Mouse (Mus musculus): Measurements from ENCODE around the gene Gm826. TPM values are rescaled to one million over a fixed set of nuclear protein-coding genes. Genes with fewer than 3 reads are reported as not detected.
A peak's percentile ranks its signal among the peaks of the same experiment; 100 is the strongest.

Gm826 gene
- not detected in 2 replicates for polyA plus RNA-seq (2015; fragmentation: Nextera tagmentation; extraction: Ambion mirVana)

- Histone ChIP-seq H3K4me3 (no peak within 1 kb of the TSS), H3K4me2 (no peak within 1 kb of the TSS), H3K36me3 (replicated peaks) (no peaks in the 10 kb centered on the region), H3K27me3 (replicated peaks) (no peaks in the 10 kb centered on the region), H3K9ac (no peak within 1 kb of the TSS), H3K4me1 (no peaks in the 10 kb centered on the region), H3K9me3 (no peaks in the 10 kb centered on the region), H3K27ac (no peak within 1 kb of the TSS)
- no peak for ATAC-seq (replicated peaks)
- 58% methylated on average over 4 of the region's 4 CpGs for WGBS
These were observed at the start of gene Gm826 for GRCm38 (mm10) chr2:160334111-160334661. Gene Gm826 (minus strand): TSS chr2:160334162.

DNA sequence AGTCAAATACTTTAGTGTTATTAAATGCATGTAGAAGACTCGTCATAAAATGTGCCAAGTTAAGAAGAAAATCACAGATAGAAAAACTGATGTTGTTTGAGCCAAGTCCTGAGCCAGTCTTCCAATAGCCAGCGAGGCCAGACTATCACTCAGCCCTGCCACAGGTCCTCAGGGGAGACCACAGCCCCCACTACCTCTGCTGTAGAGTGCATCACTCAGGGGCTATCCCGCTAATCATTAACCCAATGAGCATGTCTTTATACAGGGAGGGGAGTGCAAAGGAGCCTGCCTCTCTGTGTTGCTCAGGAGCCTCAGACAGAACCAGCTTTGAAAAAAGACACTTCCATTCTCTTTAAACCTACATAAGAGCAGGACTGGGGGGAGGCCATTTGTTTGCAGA lies 49.5 kb upstream of the Gm826 start:
- WGBS, result 67% methylated on average over 3 of the region's 3 CpGs

GRCm38 (mm10) chr2:160378271-160378670 lies 44.3 kb upstream of the Gm826 start:
- no peak for ATAC-seq (replicated peaks)
- 54% methylated on average over 4 of the region's 4 CpGs for WGBS

More for the DNA sequence above, 49.5 kb upstream of the Gm826 start:
- Histone ChIP-seq H3K36me3 (replicated peaks) (no peaks in the 10 kb centered on the region), H3K27ac (no peak overlapping the region), H3K4me3 (no peak overlapping the region), H3K9me3 (no peaks in the 10 kb centered on the region), H3K4me1 (peaks cover 2% of the 10 kb centered on the region), H3K9ac (no peak overlapping the region), H3K4me2 (no peak overlapping the region), H3K27me3 (replicated peaks) (no peaks in the 10 kb centered on the region)
- ATAC-seq (replicated peaks), result no peak

DNA sequence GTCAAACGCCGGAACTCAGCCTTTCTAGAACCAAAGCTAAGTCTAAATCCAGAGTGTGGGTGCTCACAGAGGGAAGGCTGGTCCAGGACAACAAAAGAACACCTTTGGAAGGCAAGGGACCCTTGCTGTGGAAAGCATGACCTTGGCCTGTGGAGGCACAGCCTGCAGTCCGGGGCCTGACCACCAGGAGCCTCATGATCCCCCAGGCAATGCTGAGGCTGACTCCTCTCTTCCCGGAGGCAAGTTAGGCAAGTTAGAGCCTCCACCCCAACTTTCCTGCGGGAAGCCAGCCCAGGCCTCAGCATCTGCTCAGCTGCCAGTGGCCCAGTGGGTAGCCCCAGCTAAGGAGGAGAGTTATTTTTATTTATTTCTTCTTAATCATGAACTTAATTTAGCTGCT lies 42.3 kb upstream of the Gm826 start:
- Histone ChIP-seq H3K4me2 (no peak overlapping the region), H3K27ac (no peak overlapping the region), H3K9ac (no peak overlapping the region), H3K9me3 (no peaks in the 10 kb centered on the region), H3K36me3 (replicated peaks) (no peaks in the 10 kb centered on the region), H3K27me3 (replicated peaks) (peaks cover 38% of the 10 kb centered on the region), H3K4me1 (no peaks in the 10 kb centered on the region), H3K4me3 (no peak overlapping the region)
- WGBS, result 30% methylated on average over 5 of the region's 5 CpGs
- no peak for ATAC-seq (replicated peaks)

More at GRCm38 (mm10) chr2:160378271-160378670, 44.3 kb upstream of the Gm826 start:
- no peaks in the 10 kb centered on the region for H3K4me1 ChIP-seq
- H3K27me3 ChIP-seq (replicated peaks), result peaks cover 20% of the 10 kb centered on the region
- H3K9ac ChIP-seq, result no peak overlapping the region
- no peak overlapping the region for H3K4me3 ChIP-seq
- H3K27ac ChIP-seq, result no peak overlapping the region
- no peaks in the 10 kb centered on the region for H3K36me3 ChIP-seq (replicated peaks)
- H3K9me3 ChIP-seq, result no peaks in the 10 kb centered on the region
- no peak overlapping the region for H3K4me2 ChIP-seq

- Histone ChIP-seq H3K27ac (no peak overlapping the region), H3K9me3 (no peaks in the 10 kb centered on the region), H3K4me3 (0 out of 2 replicates have a peak overlapping the region, but pooled peaks have one; percentile 63), H3K9ac (no peak overlapping the region), H3K36me3 (replicated peaks) (no peaks in the 10 kb centered on the region), H3K4me1 (peaks cover 47% of the 10 kb centered on the region), H3K27me3 (replicated peaks) (peaks cover 59% of the 10 kb centered on the region), H3K4me2 (no peak overlapping the region; the same call in 1 of the 2 replicates)
- no peak for ATAC-seq (replicated peaks)
- 3% methylated on average over 25 of the region's 25 CpGs for WGBS
These were observed 35.9 kb upstream of the Gm826 start for GRCm38 (mm10) chr2:160369653-160370420.

GRCm38 (mm10) chr2:160368422-160369357 lies 34.7 kb upstream of the Gm826 start:
- WGBS, result under 1% methylated on average over 52 of the region's 52 CpGs
- Histone ChIP-seq H3K4me2 (peak overlapping the region; percentile 97), H3K27me3 (replicated peaks) (peaks cover 57% of the 10 kb centered on the region), H3K27ac (no peak overlapping the region), H3K4me1 (peaks cover 56% of the 10 kb centered on the region), H3K4me3 (peak overlapping the region; percentile 63), H3K9ac (no peak overlapping the region), H3K9me3 (no peaks in the 10 kb centered on the region), H3K36me3 (replicated peaks) (no peaks in the 10 kb centered on the region)
- ATAC-seq (replicated peaks), result no peak

DNA sequence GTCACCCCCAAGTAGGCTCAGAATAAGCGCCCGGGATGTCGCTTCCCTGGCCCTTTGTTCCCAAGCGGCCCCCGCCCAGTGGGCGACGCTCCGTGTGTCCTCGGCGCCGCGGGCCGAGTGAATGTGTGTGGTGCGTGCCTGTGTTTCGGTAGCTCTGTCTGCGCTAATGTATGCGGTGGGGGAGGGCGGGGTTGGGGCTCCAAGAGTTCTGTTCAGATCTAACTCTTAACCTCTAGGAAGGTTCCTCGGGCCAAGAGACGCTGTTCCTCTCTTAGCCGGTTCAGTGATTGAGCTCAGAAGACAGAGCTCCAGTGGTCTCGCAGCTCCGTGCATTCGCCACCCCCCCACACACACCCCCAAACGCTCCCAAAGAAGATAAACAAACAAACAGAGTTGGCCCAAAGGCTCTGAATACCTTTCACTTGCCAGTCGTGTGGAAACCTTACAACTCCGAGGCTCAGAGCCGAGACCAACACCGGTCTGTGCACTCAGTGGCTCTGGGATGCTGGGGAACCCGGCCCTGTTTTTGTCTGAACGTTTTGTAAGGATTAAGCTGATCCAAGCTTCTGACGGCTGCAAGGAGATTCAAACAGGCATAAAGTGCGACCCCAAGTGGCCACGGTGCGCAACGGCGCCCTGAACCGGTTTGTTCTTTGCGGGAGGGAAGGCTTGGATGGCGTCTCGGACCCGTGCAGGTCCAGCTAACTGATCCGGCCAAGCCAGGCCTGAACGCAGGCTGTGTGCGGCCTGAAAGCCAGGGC lies 33.7 kb upstream of the Gm826 start:
- Histone ChIP-seq H3K9me3 (no peaks in the 10 kb centered on the region), H3K27ac (peak overlapping the region; percentile 84), H3K4me2 (peak overlapping the region; percentile 97), H3K27me3 (replicated peaks) (peaks cover 56% of the 10 kb centered on the region), H3K9ac (peak overlapping the region; percentile 64), H3K4me3 (peak overlapping the region; percentile 63), H3K4me1 (peaks cover 56% of the 10 kb centered on the region), H3K36me3 (replicated peaks) (no peaks in the 10 kb centered on the region)
- under 1% methylated on average over 45 of the region's 45 CpGs for WGBS
- peak; percentile 77 for ATAC-seq (replicated peaks)

- H3K36me3 ChIP-seq (replicated peaks), result no peaks in the 10 kb centered on the region
- peaks cover 56% of the 10 kb centered on the region for H3K4me1 ChIP-seq
- ATAC-seq (replicated peaks), result peak; percentile 93
- H3K4me3 ChIP-seq, result peak within 1 kb of the TSS; percentile 63
- H3K9me3 ChIP-seq, result no peaks in the 10 kb centered on the region
- peaks cover 57% of the 10 kb centered on the region for H3K27me3 ChIP-seq (replicated peaks)
- H3K9ac ChIP-seq, result peak within 1 kb of the TSS; percentile 64
- peak within 1 kb of the TSS; percentile 97 for H3K4me2 ChIP-seq
- peak within 1 kb of the TSS; percentile 84 for H3K27ac ChIP-seq
- WGBS, result 1% methylated on average over 36 of the region's 37 CpGs
These were observed 33.0 kb upstream of the Gm826 start, which contains the start of gene Mafb for GRCm38 (mm10) chr2:160366980-160367338. Gene Mafb (minus strand): TSS chr2:160367065.

GRCm38 (mm10) chr2:160366111-160366979 lies 32.4 kb upstream of the Gm826 start:
- Histone ChIP-seq H3K9me3 (no peaks in the 10 kb centered on the region), H3K4me3 (peak overlapping the region; percentile 63), H3K4me1 (peaks cover 59% of the 10 kb centered on the region), H3K27ac (peak overlapping the region; percentile 84), H3K27me3 (replicated peaks) (peaks cover 57% of the 10 kb centered on the region), H3K9ac (peak overlapping the region; percentile 64), H3K4me2 (peak overlapping the region; percentile 97), H3K36me3 (replicated peaks) (no peaks in the 10 kb centered on the region)
- peak; percentile 8; the same call in 1 of the 2 replicates for ATAC-seq (replicated peaks)
- under 1% methylated on average over 93 of the region's 95 CpGs for WGBS

GRCm38 (mm10) chr2:160365107-160365911 lies 31.3 kb upstream of the Gm826 start:
- ATAC-seq (replicated peaks), result no peak
- H3K4me3 ChIP-seq, result peak overlapping the region; percentile 63
- H3K9me3 ChIP-seq, result no peaks in the 10 kb centered on the region
- WGBS, result under 1% methylated on average over 50 of the region's 50 CpGs
- H3K27ac ChIP-seq, result no peak overlapping the region
- peak overlapping the region; percentile 97 for H3K4me2 ChIP-seq
- H3K27me3 ChIP-seq (replicated peaks), result peaks cover 57% of the 10 kb centered on the region
- 0 out of 2 replicates have a peak overlapping the region, but pooled peaks have one; percentile 20 for H3K9ac ChIP-seq
- H3K36me3 ChIP-seq (replicated peaks), result no peaks in the 10 kb centered on the region
- H3K4me1 ChIP-seq, result peaks cover 66% of the 10 kb centered on the region

Measured in midbrain, embryonic 15.5 days (tissue).